Mouse (Mus musculus) urinary bladder, postnatal 4 days (tissue): ENCODE data around the gene Mpl.
A peak's percentile ranks its signal among the peaks of the same experiment; 100 is the strongest.

Experiments
- DNase-seq, 2 experiments: peaks; one replicate each; pipeline ENCODE4 v3.0.0; 2021 to 2022; ENCODE audit warnings: low spot score in 2 of 2

Gene Mpl

DNA sequence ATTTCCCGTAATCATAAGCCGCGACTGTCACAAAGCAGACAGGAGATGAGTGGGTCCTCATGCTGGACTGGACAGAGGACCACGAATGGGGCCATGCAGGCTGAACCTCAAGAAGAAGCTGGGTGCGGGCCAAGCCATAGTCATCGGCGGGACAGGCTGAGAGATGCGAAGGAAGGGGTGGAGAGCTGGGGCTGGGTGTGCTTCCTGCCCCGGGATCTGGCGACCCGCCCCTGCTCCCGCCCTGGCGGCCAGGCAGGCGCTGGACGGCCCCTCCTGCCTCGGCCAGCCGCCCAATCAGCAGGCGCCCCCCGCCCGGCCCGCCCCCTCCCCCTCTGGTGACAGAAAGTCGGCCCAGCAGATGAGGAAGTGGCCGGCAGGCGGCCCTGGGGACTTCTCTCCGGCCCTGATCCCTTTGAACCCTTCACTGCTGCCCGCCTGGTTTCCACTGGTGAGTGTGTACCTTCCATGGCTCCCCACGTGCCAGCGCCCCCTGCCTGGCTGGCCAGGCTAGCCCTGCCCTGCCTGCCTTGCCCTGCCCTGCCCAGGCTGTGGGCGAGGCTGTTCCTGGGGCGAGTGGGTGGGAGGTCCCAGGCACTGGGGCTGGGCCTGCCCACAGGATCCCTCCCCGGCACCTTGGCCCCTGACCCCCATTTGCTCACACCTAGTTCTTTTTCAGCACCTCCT is 29.4 kb downstream of the Mpl start, which contains the start of gene Elovl1:
Elovl1 (plus strand) TSS at position 326 of the 684 bp plus-strand sequence.
- peak; percentile 92 to 95 for DNase-seq

DNA sequence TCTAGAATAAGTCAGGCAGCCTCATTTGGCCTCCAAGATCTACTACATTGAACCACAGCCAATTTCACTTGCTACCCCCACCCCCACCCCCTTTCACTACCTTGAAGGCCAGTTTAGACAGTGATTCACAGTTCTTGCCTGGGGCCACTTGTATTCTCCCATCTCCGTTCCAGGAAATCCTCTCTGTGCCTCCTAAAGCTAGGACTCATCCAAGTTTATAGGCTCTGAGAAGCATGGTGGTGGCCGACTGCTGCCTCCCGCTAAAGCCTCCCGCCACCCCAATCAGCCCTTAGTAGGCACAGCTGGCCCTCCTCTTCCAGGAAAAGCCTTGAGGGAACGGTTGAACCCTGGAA is 29.9 kb downstream of the Mpl start:
- no peak for DNase-seq

DNA sequence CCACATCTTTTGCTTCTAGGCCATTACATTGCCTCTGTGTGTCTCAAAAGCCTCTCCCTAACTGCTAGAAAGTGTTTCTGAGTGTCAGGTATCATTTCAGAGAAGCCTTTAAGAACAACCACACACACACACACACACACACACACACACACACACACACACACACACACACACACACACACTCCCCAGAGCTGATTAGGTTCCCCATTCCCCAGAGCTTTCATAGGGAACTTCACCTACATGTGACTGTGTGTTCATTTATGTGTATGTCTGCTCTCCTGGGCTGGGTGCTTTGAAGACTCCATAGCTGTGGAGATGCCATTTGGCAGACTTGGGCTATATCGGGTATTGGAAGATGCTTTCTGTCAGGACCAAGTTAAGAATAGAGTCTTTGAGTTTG is 31.9 kb downstream of the Mpl start:
- no peak for DNase-seq

DNA sequence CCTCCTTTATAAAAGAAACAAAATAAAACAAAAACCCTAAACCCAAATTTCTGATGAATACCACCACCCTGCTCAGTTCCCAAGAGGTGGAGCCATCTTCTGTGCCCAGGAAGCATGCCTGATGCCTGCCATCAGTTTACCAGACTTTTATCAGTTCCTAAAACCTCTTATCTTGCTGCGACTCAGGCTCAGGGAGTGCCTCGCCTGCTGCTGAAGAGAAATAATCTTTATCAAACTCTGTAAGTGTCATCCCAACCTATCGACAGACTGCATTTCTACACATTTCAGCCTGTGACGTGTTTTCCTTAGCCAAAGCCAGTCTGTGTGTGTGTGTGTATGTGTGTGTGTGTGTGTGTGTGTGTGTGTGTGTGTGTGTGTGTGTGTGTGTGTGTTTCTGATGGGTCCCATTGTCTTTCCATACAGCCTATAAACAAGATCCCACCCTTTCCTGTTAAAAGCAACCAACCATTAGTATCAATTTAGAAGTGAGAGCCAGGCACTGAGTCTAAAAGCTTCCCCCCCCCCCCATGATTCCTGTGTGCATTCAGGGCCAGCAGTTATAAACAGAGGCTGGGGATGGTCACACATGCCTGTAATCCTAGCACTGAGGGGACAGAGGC is 32.7 kb downstream of the Mpl start:
- DNase-seq, result no peak

DNA sequence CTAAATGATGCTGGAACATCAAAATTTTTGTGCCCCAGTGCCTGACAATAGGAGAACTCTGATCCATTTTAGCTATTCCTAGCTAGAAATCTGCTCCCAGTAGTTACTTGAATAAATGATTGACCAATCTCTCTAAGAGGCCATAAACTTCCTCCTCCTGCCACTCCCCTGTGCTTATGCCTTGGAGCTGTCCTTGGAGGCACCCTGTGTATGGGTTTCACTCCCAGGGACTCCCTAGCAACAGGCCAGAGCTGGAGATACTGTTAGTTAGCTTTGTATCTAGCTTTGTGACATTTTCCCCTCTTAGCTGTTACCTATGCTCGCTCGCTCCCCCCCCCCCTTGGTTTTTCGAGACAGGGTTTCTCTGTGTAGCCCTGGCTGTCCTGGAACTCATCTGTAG is 35.9 kb downstream of the Mpl start:
- no peak for DNase-seq

DNA sequence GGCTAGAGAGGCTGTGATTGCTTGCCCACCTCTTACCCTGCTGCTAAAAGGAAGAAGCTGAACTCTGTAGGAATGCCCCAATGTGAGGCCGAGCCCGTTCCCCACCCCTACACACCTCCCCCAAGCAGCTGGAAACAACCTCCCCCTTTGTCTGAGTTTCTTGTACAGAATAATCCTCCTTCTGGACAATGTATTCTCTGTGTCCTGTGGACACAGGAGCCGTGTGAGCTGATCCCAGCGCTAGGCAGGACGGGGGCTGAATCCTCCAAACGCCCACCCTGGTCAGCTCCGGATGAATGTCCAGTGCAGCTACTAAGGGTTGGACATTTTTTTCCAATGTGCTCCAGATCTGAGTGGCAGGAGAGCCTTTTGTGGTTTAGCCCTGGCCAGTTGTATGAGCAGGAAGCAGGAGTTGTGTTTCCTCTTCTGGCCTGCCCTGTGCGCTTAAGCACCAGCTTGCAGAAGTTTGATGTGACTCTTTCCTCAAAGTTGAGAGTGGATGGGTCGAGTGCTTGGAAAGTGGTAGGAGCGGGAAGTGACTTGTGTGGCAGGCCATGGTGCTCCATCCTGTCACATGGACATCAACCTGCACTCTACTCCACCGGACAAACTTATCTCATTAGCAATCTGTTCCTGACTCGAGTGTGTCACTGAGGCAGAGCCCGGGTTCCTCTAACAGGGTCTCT is 40.1 kb downstream of the Mpl start:
- DNase-seq, result no peak

DNA sequence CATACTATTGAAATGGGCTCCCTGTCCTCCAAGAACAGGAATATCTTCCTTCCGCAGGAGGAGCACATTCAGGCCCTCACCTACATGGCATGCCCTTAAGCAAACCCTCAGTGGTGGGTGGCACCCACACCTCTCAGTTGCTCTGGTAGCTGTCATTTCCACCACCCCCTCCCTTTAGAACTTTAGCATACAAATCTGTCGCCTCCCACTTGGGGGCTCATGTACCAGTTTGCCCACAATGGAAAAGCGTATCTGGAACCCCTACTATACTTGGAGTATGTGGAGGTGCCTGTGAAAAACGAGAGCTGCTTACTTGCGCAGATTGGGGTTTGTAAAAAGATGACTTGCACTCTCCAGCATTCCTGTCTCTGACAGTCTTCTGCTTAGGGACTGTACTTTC is 41.0 kb downstream of the Mpl start:
- no peak for DNase-seq

DNA sequence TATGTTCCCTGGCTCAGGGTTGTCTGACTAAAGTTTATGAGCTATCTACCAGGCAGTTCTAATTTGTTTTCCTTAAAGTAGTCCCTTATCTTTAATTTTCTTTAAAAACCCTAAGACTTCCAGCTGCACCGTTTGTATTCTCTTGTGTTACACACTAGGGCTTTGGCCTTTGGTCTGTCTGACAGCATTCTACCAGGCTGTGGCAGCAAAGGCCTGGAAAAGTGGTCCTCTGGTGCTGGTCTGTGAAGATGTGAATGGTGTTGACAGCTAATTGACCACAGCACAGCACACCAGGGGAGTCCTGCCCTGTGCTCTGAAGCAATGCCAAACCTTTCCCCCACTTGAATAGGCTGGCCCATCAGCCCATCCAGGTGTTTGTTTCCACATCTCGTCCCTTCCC is 41.5 kb downstream of the Mpl start:
- no peak for DNase-seq

DNA sequence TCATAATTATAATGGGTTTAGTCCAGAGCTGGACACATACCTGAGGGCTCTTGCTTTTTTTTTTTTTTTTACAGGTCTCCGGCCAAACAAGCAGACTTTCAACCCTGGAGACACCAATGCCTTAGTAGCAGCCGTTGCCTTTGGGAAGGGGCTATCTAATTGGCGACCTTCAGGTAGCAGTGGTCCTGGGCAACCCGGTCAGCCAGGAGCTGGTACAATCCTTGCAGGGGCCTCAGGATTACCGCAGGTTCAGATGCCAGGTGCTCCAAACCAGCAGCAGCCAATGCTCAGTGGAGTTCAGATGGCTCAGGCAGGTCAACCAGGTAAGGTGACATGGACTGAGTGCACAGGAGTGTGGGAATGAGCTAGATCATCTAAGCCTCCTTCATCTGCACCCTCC is 43.8 kb downstream of the Mpl start:
- DNase-seq, result no peak

DNA sequence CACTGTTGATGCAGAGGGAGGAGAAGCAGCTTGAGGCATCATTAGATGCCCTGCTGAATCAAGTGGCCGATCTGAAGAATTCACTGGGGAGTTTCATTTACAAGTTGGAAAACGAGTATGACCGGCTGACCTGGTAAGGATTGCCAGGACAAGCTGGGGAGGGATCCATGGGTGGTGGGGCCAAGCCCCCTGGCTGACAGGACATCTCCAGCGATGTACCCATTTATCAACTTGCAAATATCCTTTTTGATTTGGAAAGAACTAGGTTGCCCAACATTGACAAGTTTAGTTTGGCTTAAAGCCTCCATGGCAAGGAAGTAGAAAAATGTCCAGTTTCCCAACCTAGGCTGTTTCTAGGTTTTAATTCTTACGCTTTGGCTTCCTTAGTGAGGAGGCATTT is 46.4 kb downstream of the Mpl start:
- DNase-seq, result no peak

DNA sequence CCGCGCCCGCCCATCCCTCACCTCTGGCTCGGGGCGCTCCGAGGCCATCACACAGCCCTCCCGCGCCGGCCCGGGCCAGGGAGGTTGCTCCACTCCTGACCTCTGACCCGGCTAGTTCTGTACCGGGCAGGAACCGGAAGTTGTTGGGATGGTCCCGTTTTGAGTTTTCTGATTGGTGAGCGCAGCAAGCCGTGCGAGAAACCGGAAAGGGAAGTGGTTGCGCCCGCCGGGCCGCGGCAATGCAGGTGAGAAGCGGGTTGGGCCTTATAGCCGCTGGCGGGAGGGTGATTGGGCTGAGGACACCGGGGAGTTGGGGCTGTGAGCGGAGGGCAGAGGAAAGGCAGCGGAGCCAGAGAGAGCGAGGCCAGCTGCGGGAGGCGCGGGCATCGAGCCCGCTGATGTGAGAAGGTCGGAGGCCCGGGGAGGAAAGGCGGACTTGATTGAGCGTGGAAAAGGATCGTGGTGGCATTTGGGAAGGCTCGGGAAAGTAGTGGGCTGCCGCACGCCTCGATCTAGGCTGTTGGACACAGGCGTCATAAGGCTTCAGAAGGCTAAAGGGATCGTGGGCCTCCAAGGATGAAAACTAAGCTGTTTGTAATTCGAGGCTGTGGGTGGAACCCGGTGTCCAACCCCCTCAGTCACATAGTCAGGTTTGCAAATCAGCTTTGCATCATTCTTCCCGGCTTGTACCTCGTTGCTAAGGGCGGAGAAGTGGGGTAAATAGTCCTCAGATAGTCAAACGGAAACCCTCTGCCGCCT is 48.0 kb downstream of the Mpl start, which contains the start of the genes Szt2 and Med8:
Szt2 (minus strand) TSS at position 132 of the 759 bp plus-strand sequence.
Med8 (plus strand) TSS at position 196 of the 759 bp plus-strand sequence.
- DNase-seq, result peak; percentile 85 to 88

DNA sequence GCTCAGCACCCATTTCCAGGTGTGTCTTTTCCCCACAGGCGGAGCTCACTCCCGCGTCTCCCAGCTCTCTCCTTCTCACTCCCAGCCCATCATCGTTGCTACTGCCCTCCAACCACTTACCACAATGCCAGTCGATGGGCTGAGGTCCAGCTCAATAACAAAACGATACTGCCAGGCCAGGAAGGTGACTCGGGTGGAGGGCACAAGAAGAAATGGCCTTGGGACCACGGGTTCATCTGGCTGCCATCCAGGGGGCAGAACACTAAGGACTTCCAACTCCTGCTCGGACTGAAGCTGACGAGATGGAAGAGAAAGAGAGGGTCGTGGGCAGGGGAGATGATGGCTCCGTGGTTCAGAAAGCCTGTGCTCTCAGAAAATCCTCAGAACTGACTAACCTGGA is 54.6 kb downstream of the Mpl start:
- DNase-seq, result no peak

DNA sequence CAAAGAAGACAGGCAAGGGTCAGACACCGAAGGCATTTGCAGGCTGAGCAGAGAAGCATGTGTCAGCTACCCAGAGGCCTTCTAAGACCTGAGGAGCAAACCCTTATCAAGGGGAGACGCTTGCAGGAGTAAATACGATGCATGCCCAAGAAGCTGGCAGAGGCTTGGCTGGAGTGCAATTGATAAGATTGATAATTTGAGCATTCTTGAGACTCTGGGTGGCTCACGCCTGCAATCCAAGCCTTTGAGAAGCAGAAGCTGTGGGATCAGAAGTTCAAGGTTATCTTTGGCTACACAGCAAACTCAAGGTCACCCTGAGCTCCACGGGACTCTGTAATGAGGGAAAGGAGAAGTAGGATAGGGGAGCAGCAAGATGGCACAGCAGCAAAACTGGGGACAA is 55.4 kb downstream of the Mpl start:
- DNase-seq, result no peak

DNA sequence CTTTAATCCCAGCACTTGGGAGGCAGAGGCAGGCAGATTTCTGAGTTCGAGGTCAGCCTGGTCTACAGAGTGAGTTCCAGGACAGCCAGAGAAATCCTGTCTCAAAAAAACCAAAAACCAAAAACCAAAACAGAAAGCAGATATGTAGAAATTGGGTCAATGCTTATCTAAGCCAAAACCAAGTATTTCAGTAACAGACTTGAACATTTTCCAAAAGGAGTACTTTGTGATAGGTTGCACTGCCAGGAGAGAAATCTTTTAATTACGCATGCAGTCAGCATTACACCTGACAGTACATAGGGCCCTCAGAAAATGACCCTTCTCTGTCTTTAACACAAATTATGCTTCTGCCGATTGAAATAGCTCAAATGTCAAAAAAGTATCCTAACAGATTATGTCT is 55.9 kb downstream of the Mpl start:
- DNase-seq, result no peak

DNA sequence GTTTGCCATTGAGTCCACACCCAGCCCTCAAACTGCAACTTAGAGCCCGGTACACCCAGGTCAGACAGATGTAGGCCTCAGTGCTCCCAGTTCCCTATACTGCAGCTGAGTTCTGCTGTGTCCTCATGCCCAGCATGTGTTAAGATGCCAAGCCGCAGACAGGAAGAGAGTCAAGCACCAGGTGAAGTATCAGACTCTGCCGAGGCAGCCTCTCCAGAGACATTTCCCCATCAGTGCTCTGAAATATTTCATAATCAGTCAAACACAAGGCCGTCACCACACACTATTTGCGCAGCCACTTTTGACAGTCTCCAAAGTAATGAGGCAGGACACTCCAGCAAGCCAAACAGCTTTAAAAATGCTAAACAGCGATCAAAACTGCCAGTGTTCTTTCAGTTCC is 58.9 kb downstream of the Mpl start:
- DNase-seq, result no peak

DNA sequence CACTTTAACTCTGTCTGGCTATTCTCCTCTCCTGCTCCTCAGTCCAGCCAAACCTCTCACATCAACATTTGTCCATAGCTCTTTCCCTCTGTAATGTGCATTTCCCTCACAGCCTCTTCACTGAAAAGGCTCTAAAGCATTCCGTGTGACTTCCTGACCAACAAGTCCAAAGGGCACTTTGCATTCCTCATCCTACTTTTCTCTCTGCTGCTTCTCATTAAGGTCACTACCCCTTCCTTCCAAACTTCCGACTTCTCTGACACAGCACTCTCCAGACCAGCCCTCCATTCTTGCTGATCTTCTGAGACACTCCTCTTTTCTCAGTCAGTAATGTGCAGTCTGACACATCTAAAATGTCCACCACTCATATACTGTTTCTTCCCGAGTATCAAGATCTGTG is 60.9 kb downstream of the Mpl start:
- DNase-seq, result no peak

DNA sequence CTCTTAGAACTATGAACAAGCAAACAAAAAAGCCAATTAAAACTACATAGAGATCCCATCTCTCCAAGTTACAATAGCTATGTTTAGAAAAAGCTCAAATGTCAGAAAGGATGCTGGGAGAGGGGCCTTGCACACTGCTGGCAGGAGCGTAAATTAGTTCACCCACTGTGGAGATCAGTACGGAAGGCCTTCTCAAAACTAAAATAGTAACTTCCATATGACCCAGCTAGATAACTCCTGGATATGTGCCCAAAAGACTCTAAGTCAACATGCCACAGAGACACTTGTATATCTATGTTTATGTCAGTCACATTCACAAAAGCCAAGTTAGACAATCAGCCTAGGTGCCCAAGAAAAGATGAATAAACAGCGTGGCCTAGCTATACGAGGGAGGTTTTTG is 62.0 kb downstream of the Mpl start:
- DNase-seq, result no peak

DNA sequence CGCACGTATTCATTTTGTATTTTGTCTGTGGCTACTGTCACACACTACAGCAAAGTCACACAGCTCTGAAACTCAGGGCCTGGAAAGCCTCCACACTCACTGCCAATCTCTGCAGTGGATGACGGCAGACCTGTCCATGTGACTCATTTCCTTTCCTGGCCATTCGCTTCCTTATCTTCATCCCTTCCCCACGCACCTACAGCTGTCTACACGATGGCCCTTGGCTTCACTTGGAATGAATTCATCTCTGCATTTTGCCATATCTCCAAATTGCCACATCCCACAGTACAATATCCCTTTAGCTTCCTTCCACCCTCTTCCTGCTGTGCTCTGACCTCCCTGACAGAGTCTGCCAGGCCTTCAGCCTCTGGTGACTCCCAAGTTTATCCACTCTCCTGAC is 62.8 kb downstream of the Mpl start:
- no peak for DNase-seq
